ENCODE assay signal across 9 mouse cellular contexts in the genomic region with DNA sequence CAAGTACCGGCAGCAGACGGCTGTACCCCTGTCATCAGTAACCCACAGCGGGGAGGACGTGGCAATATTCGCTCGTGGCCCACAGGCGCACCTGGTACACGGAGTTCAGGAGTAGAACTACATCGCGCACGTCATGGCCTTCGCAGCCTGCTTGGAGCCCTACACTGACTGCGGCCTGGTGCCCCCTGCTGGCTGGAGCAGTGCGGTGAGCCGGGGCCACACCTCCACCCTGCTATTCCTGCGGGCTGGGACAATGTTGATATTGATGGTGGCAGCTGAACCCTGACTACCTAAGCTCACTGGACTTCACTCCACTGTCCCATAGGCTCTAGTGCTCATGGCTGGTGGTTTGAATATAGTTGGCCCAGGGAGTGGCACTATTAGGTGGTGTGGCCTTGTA. TPM values are rescaled to one million over a fixed set of nuclear protein-coding genes. Genes with fewer than 3 reads are reported as not detected.
DNase-seq lines count a peak whose midpoint lies in the region; ATAC-seq and TF ChIP-seq lines count a peak whose summit lies in the region.
"Had no signal": no experiment of that assay in that cellular context is flagged by ENCODE, and none has a peak within 500 bp of the region (broad histone marks: within the 10 kb centered on the region; RNA-seq: fewer than 3 reads in every experiment).

No protein-coding gene starts in this region.

- H3K9me3 ChIP-seq in E14TG2a.4 (ENCODE audit: low read length) = no peaks in the 10 kb centered on the region
- no peaks in the 10 kb centered on the region for H3K9me3 ChIP-seq in limb, embryonic 11.5 days (ENCODE audit: control insufficient read depth, low read length)
- H3K9me3 ChIP-seq: limb, embryonic 13.5 days had no signal

- H3K4me3 ChIP-seq in E14TG2a.4 (replicated peaks; ENCODE audit: low read length) = peak overlapping the region; percentile 23; the same call in 1 of the 2 replicates
- H3K4me3 ChIP-seq in limb, embryonic 11.5 days (ENCODE audit: low read depth, low read length) = no peak overlapping the region
- H3K4me3 ChIP-seq: limb, embryonic 13.5 days had no signal

- no peak overlapping the region for H3K27ac ChIP-seq in limb, embryonic 11.5 days (replicated peaks; ENCODE audit: low read depth, low read length)
- H3K27ac ChIP-seq: limb, embryonic 13.5 days had no signal

- DNase-seq in heart, postnatal 4 days = peak; percentile 25
- DNase-seq in heart, adult 8-10 months (ENCODE audit: low spot score) = no peak
- peak; percentile 10 for DNase-seq in c-Kit-positive CD71-positive TER-119-positive erythroid progenitor cells, embryonic 14.5 days (ENCODE audit: low spot score)
- peak; percentile 50 for DNase-seq in limb, embryonic 11.5 days (ENCODE audit: low spot score)
- DNase-seq in retina, postnatal 1 day = peak; percentile 22
- DNase-seq in layer of hippocampus, postnatal 36 days = no peak
- DNase-seq in gastrocnemius, postnatal 25 days = no peak

- H3K27me3 ChIP-seq in E14TG2a.4 (ENCODE audit: insufficient read depth, low read length) = peaks cover 17% of the 10 kb centered on the region
- no peaks in the 10 kb centered on the region for H3K27me3 ChIP-seq in limb, embryonic 11.5 days (ENCODE audit: control insufficient read depth, insufficient read depth, low read length)
- H3K27me3 ChIP-seq: limb, embryonic 13.5 days had no signal

- no peaks in the 10 kb centered on the region for H3K36me3 ChIP-seq in E14TG2a.4 (ENCODE audit: insufficient read depth, low read length)
- no peaks in the 10 kb centered on the region for H3K36me3 ChIP-seq in limb, embryonic 11.5 days (ENCODE audit: control insufficient read depth, insufficient read depth, low read length)
- H3K36me3 ChIP-seq: limb, embryonic 13.5 days had no signal

- no peak overlapping the region for H3K9ac ChIP-seq in limb, embryonic 11.5 days (ENCODE audit: low read length)
- H3K9ac ChIP-seq: limb, embryonic 13.5 days had no signal

- WGBS in limb, embryonic 11.5 days = 47% methylated on average over 16 of the region's 16 CpGs

- H3K4me1 ChIP-seq in E14TG2a.4 (replicated peaks; ENCODE audit: low read depth, low read length) = peaks cover 32% of the 10 kb centered on the region
- no peaks in the 10 kb centered on the region for H3K4me1 ChIP-seq in limb, embryonic 11.5 days (ENCODE audit: control insufficient read depth, insufficient read depth, low read length)

- ATAC-seq in limb, embryonic 11.5 days (ENCODE audit: insufficient number of reproducible peaks, low FRiP score, low TSS enrichment, low read depth) = 0 out of 2 replicates have a peak, but pooled peaks have one; percentile 21

- TF ChIP-seq CTCF in E14TG2a.4 (conservative IDR thresholded peaks at IDR 0.05; ENCODE audit: low read length) = peak; percentile 60

- H3K4me2 ChIP-seq in limb, embryonic 11.5 days (ENCODE audit: low read depth, severe bottlenecking) = no peak overlapping the region
- H3K4me2 ChIP-seq: limb, embryonic 13.5 days had no signal

RNA-seq across cellular contexts. Expression of a gene that starts 19.0 kb away (rescaled TPM):
- not detected for total RNA-seq in heart, postnatal 4 days (2021)
- total RNA-seq in heart, adult 8-10 months (2022) = not detected
- not detected in 2 replicates for polyA plus RNA-seq in limb, embryonic 11.5 days (2014; fragmentation: Nextera tagmentation; extraction: Ambion mirVana)
- total RNA-seq in layer of hippocampus, postnatal 36 days (2021) = not detected
- not detected for total RNA-seq in gastrocnemius, postnatal 25 days (2021)
- polyA plus RNA-seq: limb, embryonic 13.5 days had no signal

RNA-seq across cellular contexts. Expression of a gene that starts 30.7 kb away (rescaled TPM):
- total RNA-seq in heart, postnatal 4 days (2021) = not detected
- not detected for total RNA-seq in heart, adult 8-10 months (2022)
- not detected in 2 replicates for polyA plus RNA-seq in limb, embryonic 11.5 days (2014; fragmentation: Nextera tagmentation; extraction: Ambion mirVana)
- total RNA-seq in layer of hippocampus, postnatal 36 days (2021) = not detected
- total RNA-seq in gastrocnemius, postnatal 25 days (2021) = not detected

RNA-seq across cellular contexts. Expression of a gene that starts 54.1 kb away (rescaled TPM):
- total RNA-seq in heart, postnatal 4 days (2021) = not detected
- total RNA-seq in heart, adult 8-10 months (2022) = not detected
- polyA plus RNA-seq in limb, embryonic 11.5 days (2014; fragmentation: Nextera tagmentation; extraction: Ambion mirVana) = not detected in 2 replicates
- total RNA-seq in layer of hippocampus, postnatal 36 days (2021) = not detected
- total RNA-seq in gastrocnemius, postnatal 25 days (2021) = not detected
- polyA plus RNA-seq: limb, embryonic 13.5 days had no signal

Comparison
In these comparisons a context has a peak if more than half of its experiments do, and no peak if none do; other contexts are left out.
1. DNase-seq: peak in heart, postnatal 4 days (single experiment), c-Kit-positive CD71-positive TER-119-positive erythroid progenitor cells, embryonic 14.5 days (single experiment), limb, embryonic 11.5 days (single experiment) and retina, postnatal 1 day (single experiment); none in heart, adult 8-10 months (single experiment), layer of hippocampus, postnatal 36 days (0 of 2) and gastrocnemius, postnatal 25 days (single experiment).